Mouse (Mus musculus): ENCODE results near the gene Spata48. TPM values are rescaled to one million over a fixed set of nuclear protein-coding genes. Genes with fewer than 3 reads are reported as not detected.
A peak's percentile ranks its signal among the peaks of the same experiment; 100 is the strongest.

Gene Spata48
- total RNA-seq, 1 experiment from 2014 or later = 0.96 TPM

DNA sequence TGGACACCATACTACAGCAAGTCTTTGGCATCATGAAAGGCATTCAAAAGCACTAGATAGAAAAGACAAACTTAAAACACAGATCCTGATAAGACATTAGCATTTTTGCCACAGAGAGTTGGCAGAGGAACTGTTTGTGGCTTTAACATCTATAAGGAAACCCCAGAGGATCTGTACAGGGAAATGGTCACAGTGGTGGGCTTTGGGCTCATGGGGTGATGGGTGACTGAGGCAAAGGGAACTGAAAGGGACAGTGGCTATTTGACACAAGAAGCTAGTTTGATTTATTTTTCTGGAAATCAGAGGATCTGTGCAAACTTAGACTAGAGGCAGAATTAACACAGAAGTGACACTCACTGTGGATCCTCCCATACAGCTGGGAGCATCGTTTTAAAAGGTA is 74.4 kb downstream of the Spata48 start:
- DNase-seq = no peak

GRCm38 (mm10) chr11:11545948-11546347 is 84.1 kb downstream of the Spata48 start:
- no peak for DNase-seq

DNA sequence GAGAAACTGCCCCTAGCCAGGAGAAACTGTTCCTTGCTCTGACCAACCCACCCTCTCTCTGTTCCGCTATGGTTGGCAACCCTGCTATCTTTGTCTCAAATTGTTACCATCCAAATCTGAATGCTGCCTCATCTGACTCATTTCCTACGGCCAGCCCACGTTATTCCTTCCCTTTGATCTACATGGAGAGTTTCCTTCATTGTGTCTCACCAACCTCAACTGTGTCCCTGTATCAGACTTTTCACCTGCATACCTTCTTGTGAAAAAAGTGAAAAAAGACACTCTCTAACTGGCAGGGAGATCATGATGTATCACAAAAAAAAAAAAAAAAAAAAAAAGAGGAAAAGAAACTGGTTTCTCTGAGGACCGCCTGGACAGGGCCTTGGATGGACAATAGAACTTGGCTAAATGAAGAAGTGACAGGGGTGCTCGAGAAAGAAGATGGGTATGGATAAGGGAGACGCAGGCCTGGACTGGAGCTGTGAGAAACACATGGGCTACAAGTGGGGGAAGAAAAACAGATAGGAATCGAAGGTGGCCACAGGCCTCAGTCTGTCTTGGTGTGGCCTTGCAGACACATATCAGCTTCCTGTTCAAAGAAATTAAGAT is 85.1 kb downstream of the Spata48 start:
- no peak for DNase-seq

DNA sequence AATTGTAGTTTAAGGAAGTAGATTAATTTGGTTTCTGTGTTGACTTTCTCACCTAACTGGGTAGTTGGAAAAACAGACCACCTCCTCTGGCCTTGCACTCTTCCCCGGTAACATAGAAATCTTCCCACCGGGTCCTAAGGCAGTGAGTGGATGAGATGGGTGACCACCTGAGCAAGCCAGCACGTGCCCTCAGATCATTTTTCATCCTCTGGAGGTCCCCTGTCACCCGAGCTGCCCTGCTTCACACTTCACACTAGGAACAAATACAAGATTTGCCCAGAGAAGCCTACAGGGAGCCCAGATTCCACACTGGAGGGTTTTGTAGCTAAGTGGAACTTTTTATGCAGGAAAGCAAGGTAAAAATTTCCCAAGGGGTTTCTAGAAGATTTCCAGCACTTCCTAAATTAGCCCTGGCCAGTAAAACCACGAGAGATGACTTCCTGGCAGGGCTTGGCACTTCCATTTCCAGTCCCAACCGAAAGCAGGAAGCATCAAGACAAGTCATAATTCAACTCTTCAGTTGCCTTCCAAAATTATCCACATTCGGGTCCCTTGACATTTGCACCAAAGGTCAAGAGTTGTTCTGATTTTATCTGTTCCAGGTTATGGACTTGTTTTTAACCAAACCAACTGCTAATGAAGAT is 85.8 kb downstream of the Spata48 start:
- no peak for DNase-seq

DNA sequence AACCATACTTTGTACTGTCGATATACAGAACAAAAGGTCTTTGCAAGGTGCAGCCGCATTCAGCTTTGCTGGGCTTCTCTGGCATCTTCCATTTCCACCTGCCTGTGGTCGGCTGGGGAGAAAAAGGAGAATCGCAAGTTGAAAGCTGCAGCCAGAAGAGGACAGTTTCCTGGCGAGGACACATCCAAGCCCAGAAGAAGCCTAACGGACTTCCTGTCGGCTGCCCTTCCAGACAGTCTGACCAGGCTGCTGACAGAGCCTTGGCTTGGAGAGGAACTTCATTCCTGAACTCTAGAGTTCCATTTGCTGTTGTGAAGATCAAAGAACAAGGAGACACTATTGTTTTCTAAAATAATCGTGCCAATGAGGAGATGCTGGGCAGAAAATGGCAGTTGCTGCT is 93.7 kb downstream of the Spata48 start:
- DNase-seq = no peak

GRCm38 (mm10) chr11:11556186-11556585 is 94.3 kb downstream of the Spata48 start:
- no peak for DNase-seq

- DNase-seq = peak; percentile 67
These were observed 95.5 kb downstream of the Spata48 start for GRCm38 (mm10) chr11:11557173-11557967.

- no peak for DNase-seq
These were observed 96.8 kb downstream of the Spata48 start for GRCm38 (mm10) chr11:11558662-11559061.

DNA sequence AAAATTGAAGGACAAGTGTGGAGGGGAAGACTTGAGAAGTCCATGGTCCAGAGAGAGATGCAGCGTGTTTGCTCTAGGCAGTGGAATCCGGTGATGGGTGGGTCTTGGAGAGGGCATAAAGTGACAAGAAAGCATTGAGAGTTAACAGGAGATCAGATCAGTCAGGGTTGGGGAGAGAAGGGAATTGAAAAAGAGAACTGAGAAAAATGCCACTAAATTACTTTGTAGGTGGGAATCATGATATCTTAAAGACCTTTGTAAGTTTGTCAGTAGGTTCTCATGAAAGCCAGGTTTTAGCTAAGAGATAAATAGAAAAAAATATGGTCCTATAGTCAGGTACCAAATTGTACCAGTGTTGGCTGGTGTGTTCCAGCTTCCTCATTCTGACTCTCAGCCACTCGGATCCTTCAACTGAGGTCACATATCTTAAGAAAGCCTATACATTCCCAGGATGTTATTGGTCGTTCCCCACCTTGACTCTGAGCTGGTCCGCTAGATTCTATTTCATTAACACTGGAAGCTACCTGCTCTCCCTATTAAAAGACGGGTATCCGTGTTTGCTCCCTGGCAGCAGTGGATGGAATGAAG is 97.3 kb downstream of the Spata48 start:
- DNase-seq = no peak

DNA sequence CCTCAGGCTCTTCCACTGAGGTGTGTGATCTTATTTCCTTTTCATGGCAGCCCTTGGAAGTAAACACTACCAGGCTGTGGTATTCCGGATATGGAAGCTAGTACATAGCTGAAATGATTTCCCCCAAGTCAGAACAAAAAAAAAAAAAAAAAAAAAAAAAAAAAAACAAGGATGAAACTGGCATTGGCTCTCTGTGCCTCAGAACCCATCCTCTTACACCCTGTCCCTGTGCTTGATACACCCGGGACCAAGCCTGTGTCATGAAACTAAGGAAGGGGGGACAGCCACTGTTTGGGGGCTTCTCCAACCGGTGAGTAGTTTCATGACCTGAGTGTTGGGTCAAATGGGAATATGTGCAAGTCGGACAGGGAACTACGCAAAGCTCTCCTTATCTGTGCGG is 99.2 kb downstream of the Spata48 start:
- DNase-seq = no peak

DNA sequence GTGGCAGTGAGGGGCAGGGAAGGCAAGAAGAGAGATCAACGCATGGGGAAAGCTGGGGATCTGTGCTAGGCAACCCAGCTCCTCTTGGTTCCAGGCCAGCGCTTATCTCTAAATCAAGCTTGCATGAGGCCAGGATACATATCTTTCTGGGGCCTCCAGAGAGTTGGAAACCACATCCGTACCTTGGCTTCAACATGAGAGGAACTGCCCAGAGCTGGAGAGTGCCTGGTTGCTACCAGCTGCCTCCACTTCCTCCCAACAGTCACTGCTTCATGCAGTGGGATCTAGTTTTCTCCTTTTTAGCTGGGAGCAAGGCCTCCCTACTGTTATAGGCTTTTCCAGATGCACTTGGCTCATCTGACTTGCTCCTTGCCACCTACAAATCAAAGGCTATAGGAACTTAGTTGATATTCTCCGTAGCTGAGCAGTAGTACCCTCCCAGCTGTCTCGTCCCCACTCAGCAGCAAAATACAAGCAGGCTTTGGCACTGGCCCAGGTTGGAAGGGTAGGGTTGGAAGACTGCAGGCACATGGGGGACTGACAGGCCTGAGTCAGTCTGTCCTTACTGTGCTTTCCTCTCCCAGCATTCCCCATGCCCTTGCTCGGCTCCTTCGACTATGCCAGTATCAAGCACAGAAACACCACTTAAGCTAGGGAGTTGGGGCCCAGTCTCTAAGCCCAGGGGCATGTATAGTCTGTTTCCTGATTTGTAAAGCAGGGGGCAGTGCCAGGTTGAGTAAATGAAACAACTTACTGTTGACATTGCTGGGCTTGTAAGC is 102.6 kb downstream of the Spata48 start:
- DNase-seq = peak; percentile 13

Other genes with a start within 250 kb of the Spata48 start
- gene Zpbp, start 314 bp downstream of the Spata48 start, total RNA-seq (2021) = 0.48 and 0.68 TPM in 2 replicates
- gene 4930512M02Rik, start 165.7 kb downstream of the Spata48 start, total RNA-seq (2021) = not detected in 2 replicates
- gene Ikzf1, start 222.9 kb downstream of the Spata48 start, total RNA-seq (2021) = 6.3 and 23.4 TPM in 2 replicates

Data from adrenal gland, postnatal 14 days (tissue).